ENCODE assay signal across 8 mouse cellular contexts in the genomic region with DNA sequence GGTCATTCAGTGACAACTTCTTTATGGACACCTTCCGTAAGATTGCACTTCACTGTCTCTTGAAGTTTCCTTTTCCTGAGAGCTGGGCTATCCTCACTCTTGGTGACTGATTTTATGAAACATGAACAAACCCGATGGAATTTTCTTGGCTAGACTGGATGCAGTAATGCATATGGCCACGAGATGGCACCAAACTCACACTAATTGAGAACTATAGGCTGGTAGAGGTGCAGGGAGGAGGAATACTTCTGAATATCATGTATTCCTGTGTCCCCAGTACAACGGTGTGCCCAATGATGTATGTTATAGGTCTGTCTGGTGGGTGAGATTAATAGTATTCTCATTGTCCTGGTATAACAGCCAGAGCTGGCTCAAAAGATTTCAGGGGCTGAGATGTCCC. TPM values are rescaled to one million over a fixed set of nuclear protein-coding genes. Genes with fewer than 3 reads are reported as not detected.
DNase-seq lines count a peak whose midpoint lies in the region; ATAC-seq and TF ChIP-seq lines count a peak whose summit lies in the region.

No protein-coding gene starts in this region.

- TF ChIP-seq POLR2A in CH12.LX (IDR thresholded peaks at IDR 0.05; ENCODE audit: low read depth, low read length), result no peak

- ATAC-seq in liver, embryonic 14.5 days (ENCODE audit: insufficient read depth), result peak; percentile 23; the same call in 1 of the 2 replicates
- peak; percentile 95 for ATAC-seq in neural tube, embryonic 13.5 days (ENCODE audit: low read depth)

- intact Hi-C loops in heart, postnatal 10 days (cut with DNase I), result loop anchor here (1.0 to 10.0 kb wide), 2 partner anchors 91 to 202 kb away; no protein-coding TSS in a partner anchor

- no peak overlapping the region for H3K9ac ChIP-seq in CH12.LX (ENCODE audit: insufficient read depth, low read depth)
- no peak overlapping the region for H3K9ac ChIP-seq in liver, embryonic 14.5 days (replicated peaks)
- H3K9ac ChIP-seq in neural tube, embryonic 13.5 days, result no peak overlapping the region

- H3K79me2 ChIP-seq in CH12.LX (replicated peaks; ENCODE audit: control insufficient read depth, extremely low read depth, insufficient read depth, poor library complexity, severe bottlenecking), result no peaks in the 10 kb centered on the region

- peaks cover 2% of the 10 kb centered on the region for H3K27me3 ChIP-seq in CH12.LX (replicated peaks)
- H3K27me3 ChIP-seq in forebrain, embryonic 10.5 days (ENCODE audit: poor library complexity, severe bottlenecking), result no peaks in the 10 kb centered on the region
- no peaks in the 10 kb centered on the region for H3K27me3 ChIP-seq in liver, embryonic 14.5 days (ENCODE audit: control insufficient read depth, insufficient read depth, low read length)
- H3K27me3 ChIP-seq in neural tube, embryonic 13.5 days, result no peaks in the 10 kb centered on the region

- H3K36me3 ChIP-seq in CH12.LX (replicated peaks in 1 of 2; ENCODE audit: control insufficient read depth in 1 of 2, insufficient read depth in 1 of 2, low read length in 1 of 2), result no peaks in the 10 kb centered on the region
- no peaks in the 10 kb centered on the region for H3K36me3 ChIP-seq in forebrain, embryonic 10.5 days (replicated peaks)
- no peaks in the 10 kb centered on the region for H3K36me3 ChIP-seq in liver, embryonic 14.5 days (replicated peaks; ENCODE audit: control insufficient read depth, insufficient read depth, low read depth)
- H3K36me3 ChIP-seq in neural tube, embryonic 13.5 days, result no peaks in the 10 kb centered on the region

- no peak for TF ChIP-seq EP300 in CH12.LX (IDR thresholded peaks at IDR 0.05; ENCODE audit: low read length)
- TF ChIP-seq EP300 in liver, embryonic 14.5 days (IDR thresholded peaks at IDR 0.05; ENCODE audit: low read depth), result no peak

- peak; percentile 70 for DNase-seq in CH12.LX (ENCODE audit: extremely low read depth)
- DNase-seq in c-Kit-negative CD71-positive TER-119-positive erythroid progenitor cells, embryonic 14.5 days (ENCODE audit: low read depth, low spot score), result peak; percentile 6
- DNase-seq in forebrain, embryonic 10.5 days (ENCODE audit: extremely low spot score, low spot score), result peak; percentile 68
- DNase-seq in heart, postnatal 10 days, result peak; percentile 78 to 87
- peak; percentile 67 to 84 for DNase-seq in kidney, postnatal 36 days
- DNase-seq in liver, embryonic 14.5 days (ENCODE audit: low read depth in 3 of 3, low spot score in 3 of 3), result peak in 1 of 3 experiments; percentile 5
- DNase-seq in thymus, postnatal 14 days, result peak; percentile 70

- H3K9me3 ChIP-seq in CH12.LX (replicated peaks; ENCODE audit: low read length), result no peaks in the 10 kb centered on the region
- no peaks in the 10 kb centered on the region for H3K9me3 ChIP-seq in forebrain, embryonic 10.5 days
- H3K9me3 ChIP-seq in liver, embryonic 14.5 days (ENCODE audit: control insufficient read depth, low read length), result no peaks in the 10 kb centered on the region
- H3K9me3 ChIP-seq in neural tube, embryonic 13.5 days, result no peaks in the 10 kb centered on the region

- peak overlapping the region; percentile 87; the same call in 1 of the 2 replicates for H3K4me2 ChIP-seq in CH12.LX (ENCODE audit: insufficient read depth, low read depth, poor library complexity, severe bottlenecking)
- no peak overlapping the region for H3K4me2 ChIP-seq in liver, embryonic 14.5 days (ENCODE audit: low read depth)
- H3K4me2 ChIP-seq in neural tube, embryonic 13.5 days, result no peak overlapping the region; the same call in 1 of the 2 replicates

- H3K4me1 ChIP-seq in CH12.LX (ENCODE audit: control insufficient read depth in 1 of 2, insufficient read depth in 2 of 2), result peaks cover 2 to 21% of the 10 kb centered on the region in 2 experiments; a peak in 3 of 4 replicates
- H3K4me1 ChIP-seq in forebrain, embryonic 10.5 days, result 0 out of 2 replicates have a peak, but pooled peaks cover 3% of the 10 kb centered on the region
- H3K4me1 ChIP-seq in liver, embryonic 14.5 days (replicated peaks; ENCODE audit: control insufficient read depth in 2 of 2, insufficient read depth in 2 of 2, low read length in 1 of 2), result no peaks in the 10 kb centered on the region
- H3K4me1 ChIP-seq in neural tube, embryonic 13.5 days (replicated peaks), result 0 out of 2 replicates have a peak, but pooled peaks cover 3% of the 10 kb centered on the region

- peak overlapping the region in 1 of 3 experiments; percentile 40 for H3K4me3 ChIP-seq in CH12.LX (replicated peaks in 1 of 3; ENCODE audit: low read depth in 2 of 3, low read length in 2 of 3, poor library complexity in 1 of 3)
- no peak overlapping the region for H3K4me3 ChIP-seq in forebrain, embryonic 10.5 days
- H3K4me3 ChIP-seq in liver, embryonic 14.5 days (ENCODE audit: insufficient read depth in 1 of 2, low read depth in 2 of 2, low read length in 2 of 2), result no peak overlapping the region
- H3K4me3 ChIP-seq in neural tube, embryonic 13.5 days, result no peak overlapping the region

- no peak overlapping the region for H3K27ac ChIP-seq in CH12.LX (ENCODE audit: insufficient read depth, low read depth)
- H3K27ac ChIP-seq in forebrain, embryonic 10.5 days, result no peak overlapping the region
- H3K27ac ChIP-seq in liver, embryonic 14.5 days, result no peak overlapping the region
- H3K27ac ChIP-seq in neural tube, embryonic 13.5 days (replicated peaks), result no peak overlapping the region

- dilution Hi-C loops in CH12.LX (cut with MboI; ENCODE audit: extremely low pct_ligation_motif_present, extremely low pct_unique_long_range_greater_than_20kb, low sequenced_read_pairs), result no loop called here

- peak; percentile 90 for TF ChIP-seq RAD21 in CH12.LX (IDR thresholded peaks at IDR 0.05; ENCODE audit: low read depth, low read length)

- 29% methylated on average over 4 of the region's 4 CpGs for WGBS in forebrain, embryonic 10.5 days
- 8% methylated on average over 4 of the region's 4 CpGs for WGBS in liver, embryonic 14.5 days (ENCODE audit: insufficient replicate concordance)
- WGBS in neural tube, embryonic 13.5 days, result 22% methylated on average over 4 of the region's 4 CpGs

- in situ Hi-C loops in CH12.LX (cut with MboI; ENCODE audit: low pct_ligation_motif_present, low pct_unique_long_range_greater_than_20kb, low sequenced_read_pairs), result no loop called here

- TF ChIP-seq CTCF in CH12.LX (conservative IDR thresholded peaks at IDR 0.05 in 1 of 2, IDR thresholded peaks at IDR 0.05 in 1 of 2; ENCODE audit: low read depth in 2 of 2, low read length in 2 of 2), result peak; percentile 86 to 91
- peak; percentile 73 for TF ChIP-seq CTCF in liver, embryonic 14.5 days (IDR thresholded peaks at IDR 0.05; ENCODE audit: low read depth)

TF ChIP-seq in CH12.LX, 34 proteins besides CTCF, POLR2A, EP300 and RAD21:
- TF ChIP-seq USF1 (IDR thresholded peaks at IDR 0.05; ENCODE audit: low read depth, low read length), result no peak
- TF ChIP-seq TBP (conservative IDR thresholded peaks at IDR 0.05; ENCODE audit: low read depth, low read length), result no peak
- TF ChIP-seq TCF12 (IDR thresholded peaks at IDR 0.05; ENCODE audit: low read depth, low read length), result no peak
- no peak for TF ChIP-seq ZNF384 (IDR thresholded peaks at IDR 0.05; ENCODE audit: low read depth, low read length)
- no peak for TF ChIP-seq RCOR1 (conservative IDR thresholded peaks at IDR 0.05; ENCODE audit: low read depth, low read length)
- TF ChIP-seq SMC3 (IDR thresholded peaks at IDR 0.05; ENCODE audit: low read depth, low read length), result peak; percentile 53

RNA-seq across cellular contexts. Expression of a gene that starts 16.1 kb away (rescaled TPM):
- total RNA-seq in CH12.LX (2012; rRNA removed) (2.4 and 2.6 TPM in 2 replicates), CH12.LX (2014; rRNA removed) (9.3 and 9.6 TPM in 2 replicates)
- 2.8 and 3.5 TPM in 2 replicates for polyA plus RNA-seq in CH12.LX (2012; ENCODE audit: insufficient read length, low read depth)
- 0.05 TPM in 1 of 2 replicates, not detected in the other for polyA plus RNA-seq in forebrain, embryonic 10.5 days (2016; fragmentation: Nextera tagmentation; extraction: Ambion mirVana)
- total RNA-seq in heart, postnatal 10 days (2021), result not detected
- 0.01 and 0.04 TPM in 2 replicates for polyA plus RNA-seq in liver, embryonic 14.5 days (2012; rRNA removed)
- polyA plus RNA-seq in liver, embryonic 14.5 days (2014; fragmentation: Nextera tagmentation; extraction: Ambion mirVana), result 0.03 TPM in 1 of 2 replicates, not detected in the other
- 0.14 TPM in 1 of 2 replicates, not detected in the other for polyA plus RNA-seq in neural tube, embryonic 13.5 days (2015; fragmentation: Nextera tagmentation; extraction: Ambion mirVana)

RNA-seq across cellular contexts. Expression of a gene that starts 32.6 kb away (rescaled TPM):
- total RNA-seq in CH12.LX (2012; rRNA removed) (not detected in 2 replicates), CH12.LX (2014; rRNA removed) (not detected in 2 replicates)
- not detected in 2 replicates for polyA plus RNA-seq in CH12.LX (2012; ENCODE audit: insufficient read length, low read depth)
- not detected in 2 replicates for polyA plus RNA-seq in forebrain, embryonic 10.5 days (2016; fragmentation: Nextera tagmentation; extraction: Ambion mirVana)
- not detected for total RNA-seq in heart, postnatal 10 days (2021)
- not detected in 2 replicates for polyA plus RNA-seq in liver, embryonic 14.5 days (2012; rRNA removed)
- not detected in 2 replicates for polyA plus RNA-seq in liver, embryonic 14.5 days (2014; fragmentation: Nextera tagmentation; extraction: Ambion mirVana)
- not detected in 2 replicates for polyA plus RNA-seq in neural tube, embryonic 13.5 days (2015; fragmentation: Nextera tagmentation; extraction: Ambion mirVana)
